9 mouse cellular contexts compared by ENCODE assay signal in genomic region chr7:112369046-112369445, GRCm38 (mm10). TPM values are rescaled to one million over a fixed set of nuclear protein-coding genes. Genes with fewer than 3 reads are reported as not detected.
DNase-seq lines count a peak whose midpoint lies in the region; ATAC-seq and TF ChIP-seq lines count a peak whose summit lies in the region.
"Had no signal": no experiment of that assay in that cellular context is flagged by ENCODE, and none has a peak within 500 bp of the region (broad histone marks: within the 10 kb centered on the region; RNA-seq: fewer than 3 reads in every experiment).

No protein-coding gene starts in this region.

- H3K4me3 ChIP-seq in ES-E14 (ENCODE audit: insufficient read depth in 1 of 2, low read depth in 1 of 2, low read length in 2 of 2, poor library complexity in 1 of 2, severe bottlenecking in 1 of 2) = no peak overlapping the region
- H3K4me3 ChIP-seq in forebrain, embryonic 10.5 days = no peak overlapping the region
- no peak overlapping the region for H3K4me3 ChIP-seq in layer of hippocampus, adult 2 months
- no peak overlapping the region for H3K4me3 ChIP-seq in lung, embryonic 16.5 days (ENCODE audit: low read length)
- H3K4me3 ChIP-seq: midbrain, embryonic 12.5 days had no signal

- WGBS in forebrain, embryonic 10.5 days = 28% methylated on average over 2 of the region's 2 CpGs
- WGBS in lung, embryonic 16.5 days = 29% methylated on average over 2 of the region's 2 CpGs

- intact Hi-C loops in heart, postnatal 10 days (cut with DNase I) = loop anchor here (1.0 kb wide), 3 partner anchors 156 to 284 kb away; no protein-coding TSS in a partner anchor

- H3K9ac ChIP-seq in ES-E14 (ENCODE audit: insufficient read depth, low read depth, low read length, poor library complexity, severe bottlenecking) = no peak overlapping the region
- H3K9ac ChIP-seq in lung, embryonic 16.5 days (ENCODE audit: low read length) = no peak overlapping the region
- H3K9ac ChIP-seq: midbrain, embryonic 12.5 days had no signal

- peak; percentile 68 for ATAC-seq in lung, embryonic 16.5 days (ENCODE audit: low read depth)

- H3K4me1 ChIP-seq in ES-E14 (ENCODE audit: control insufficient read depth in 2 of 2, insufficient read depth in 2 of 2, low read length in 2 of 2, poor library complexity in 1 of 2) = no peaks in the 10 kb centered on the region
- no peaks in the 10 kb centered on the region for H3K4me1 ChIP-seq in forebrain, embryonic 10.5 days
- H3K4me1 ChIP-seq in lung, embryonic 16.5 days (replicated peaks; ENCODE audit: control insufficient read depth, insufficient read depth, low read length) = no peaks in the 10 kb centered on the region
- H3K4me1 ChIP-seq: midbrain, embryonic 12.5 days had no signal

- H3K27me3 ChIP-seq in forebrain, embryonic 10.5 days (ENCODE audit: poor library complexity, severe bottlenecking) = no peaks in the 10 kb centered on the region
- no peaks in the 10 kb centered on the region for H3K27me3 ChIP-seq in lung, embryonic 16.5 days (ENCODE audit: control insufficient read depth, insufficient read depth, low read depth, low read length)
- H3K27me3 ChIP-seq: midbrain, embryonic 12.5 days had no signal

- in situ Hi-C loops in ES-E14 (cut with MboI; ENCODE audit: low sequenced_read_pairs in 2 of 2, unreplicated experiment in 2 of 2) = loop anchor here in 1 of 2 experiments (10.0 kb wide), 1 partner anchor 284 kb away; no protein-coding TSS in a partner anchor

- TF ChIP-seq CTCF in layer of hippocampus, adult 2 months (conservative IDR thresholded peaks at IDR 0.05) = peak; percentile 97

- H3K4me2 ChIP-seq in lung, embryonic 16.5 days (ENCODE audit: low read depth, low read length) = no peak overlapping the region
- H3K4me2 ChIP-seq: midbrain, embryonic 12.5 days had no signal

- no peak overlapping the region for H3K27ac ChIP-seq in ES-E14 (ENCODE audit: insufficient read depth, low read depth, low read length, poor library complexity, severe bottlenecking)
- no peak overlapping the region for H3K27ac ChIP-seq in forebrain, embryonic 10.5 days
- H3K27ac ChIP-seq in layer of hippocampus, adult 2 months = no peak overlapping the region
- no peak overlapping the region for H3K27ac ChIP-seq in lung, embryonic 16.5 days (ENCODE audit: low read length)
- H3K27ac ChIP-seq: midbrain, embryonic 12.5 days had no signal

- H3K9me3 ChIP-seq in ES-E14 (ENCODE audit: control insufficient read depth, insufficient read depth, low read depth, low read length) = no peaks in the 10 kb centered on the region
- H3K9me3 ChIP-seq in forebrain, embryonic 10.5 days = no peaks in the 10 kb centered on the region
- H3K9me3 ChIP-seq in lung, embryonic 16.5 days (ENCODE audit: control insufficient read depth, low read length) = no peaks in the 10 kb centered on the region
- H3K9me3 ChIP-seq: midbrain, embryonic 12.5 days had no signal

- peak; percentile 62 for DNase-seq in ES-E14 (ENCODE audit: low read depth, low spot score)
- DNase-seq in c-Kit-negative CD71-positive TER-119-positive erythroid progenitor cells, embryonic 14.5 days (ENCODE audit: low read depth, low spot score) = peak; percentile 28
- DNase-seq in forebrain, embryonic 10.5 days (ENCODE audit: extremely low spot score, low spot score) = peak; percentile 84
- DNase-seq in heart, postnatal 10 days = peak; percentile 90 to 94
- peak; percentile 81 to 89 for DNase-seq in layer of hippocampus, adult 2 months (ENCODE audit: low spot score in 2 of 2)
- DNase-seq in retina, postnatal 7 days (ENCODE audit: low read depth, low spot score) = peak; percentile 76
- peak; percentile 90 for DNase-seq in thymus, postnatal 4 days

- H3K36me3 ChIP-seq in ES-E14 (ENCODE audit: control insufficient read depth, insufficient read depth, low read length, poor library complexity, severe bottlenecking) = no peaks in the 10 kb centered on the region
- no peaks in the 10 kb centered on the region for H3K36me3 ChIP-seq in forebrain, embryonic 10.5 days (replicated peaks)
- no peaks in the 10 kb centered on the region for H3K36me3 ChIP-seq in lung, embryonic 16.5 days (ENCODE audit: control insufficient read depth, insufficient read depth, low read length)
- H3K36me3 ChIP-seq: midbrain, embryonic 12.5 days had no signal

TF ChIP-seq in ES-E14, 5 proteins besides CTCF, POLR2A, EP300 and RAD21:
- peak; percentile 90 for TF ChIP-seq ZC3H11A (IDR thresholded peaks at IDR 0.05; ENCODE audit: borderline replicate concordance, low read depth, low read length)
- TF ChIP-seq ZNF384 (IDR thresholded peaks at IDR 0.05; ENCODE audit: low read depth, low read length) = no peak
- no peak for TF ChIP-seq HCFC1 (IDR thresholded peaks at IDR 0.05; ENCODE audit: borderline replicate concordance, insufficient read depth, low read length)
- TF ChIP-seq MAFK (IDR thresholded peaks at IDR 0.05; ENCODE audit: insufficient read depth, low read depth, low read length) = no peak
- TF ChIP-seq CHD2 (IDR thresholded peaks at IDR 0.05; ENCODE audit: low read depth, low read length) = no peak
TF ChIP-seq in ES-E14: peak in this region for 1.

RNA-seq across cellular contexts. Expression of gene Parva, which starts 58.3 kb away (rescaled TPM):
- total RNA-seq in ES-E14 (2012; rRNA removed) = 7.4 and 13.9 TPM in 2 replicates
- 51.6 and 54.7 TPM in 2 replicates for polyA plus RNA-seq in forebrain, embryonic 10.5 days (2016; fragmentation: Nextera tagmentation; extraction: Ambion mirVana)
- total RNA-seq in heart, postnatal 10 days (2021) = 10 to 100 TPM; 88.1 to 92.3 TPM
- 10 to 100 TPM; 47.6 to 49.1 TPM for total RNA-seq in layer of hippocampus, adult 2 months (2021)
- 113 and 115 TPM in 2 replicates for polyA plus RNA-seq in lung, embryonic 16.5 days (2015; fragmentation: Nextera tagmentation; extraction: Ambion mirVana)

Comparison
In these comparisons a context has a peak if more than half of its experiments do, and no peak if none do; other contexts are left out.
1. DNase-seq: peak in every context shown above with its lines; median percentile 92 in heart, postnatal 10 days; 90 in thymus, postnatal 4 days; 85 in layer of hippocampus, adult 2 months; 84 in forebrain, embryonic 10.5 days; 76 in retina, postnatal 7 days; 62 in ES-E14; 28 in c-Kit-negative CD71-positive TER-119-positive erythroid progenitor cells, embryonic 14.5 days.